Mouse (Mus musculus) limb, embryonic 11.5 days (tissue): ENCODE data around the gene Crtc3. TPM values are rescaled to one million over a fixed set of nuclear protein-coding genes. Genes with fewer than 3 reads are reported as not detected.

Experiments
- ATAC-seq: fragments of 200-750 bp; cut with Nextera tagmentation; 2 replicates; pipeline ENCODE4 v1.8.0; 2017; ENCODE audit warnings: low read depth; ENCODE audit not compliant: insufficient number of reproducible peaks, low FRiP score, low TSS enrichment
- DNase-seq: peaks from one replicate; pipeline ENCODE4 v3.0.0-alpha.2; 2015; ENCODE audit warnings: low spot score
- H3K27ac ChIP-seq: fragments of 300-500 bp; sonication (generic); replicated peaks from 2 replicates; pipeline ENCODE4 v1.5.1; 2014; ENCODE audit warnings: low read depth, mild to moderate bottlenecking, low read length
- H3K27me3 ChIP-seq: fragments of 300-500 bp; sonication (generic); 2 replicates; pipeline ENCODE4 v1.6.1; 2014; ENCODE audit warnings: mild to moderate bottlenecking, low read length, mixed read lengths; ENCODE audit not compliant: control insufficient read depth, insufficient read depth
- H3K36me3 ChIP-seq: fragments of 300-500 bp; sonication (generic); 2 replicates; pipeline ENCODE4 v1.6.1; 2014; ENCODE audit warnings: mild to moderate bottlenecking, low read length, moderate library complexity, mixed read lengths; ENCODE audit not compliant: control insufficient read depth, insufficient read depth
- H3K4me1 ChIP-seq: fragments of 300-500 bp; sonication (generic); 2 replicates; pipeline ENCODE4 v1.6.1; 2014; ENCODE audit warnings: low read length, mixed read lengths; ENCODE audit not compliant: control insufficient read depth, insufficient read depth
- H3K4me2 ChIP-seq: fragments of 300-500 bp; sonication (generic); 2 replicates; pipeline ENCODE4 v1.6.1; 2014; ENCODE audit warnings: low read depth, mild to moderate bottlenecking, moderate library complexity; ENCODE audit not compliant: severe bottlenecking
- H3K4me3 ChIP-seq: fragments of 300-500 bp; sonication (generic); 2 replicates; pipeline ENCODE4 v1.5.1; 2014; ENCODE audit warnings: low read depth, low read length
- H3K9ac ChIP-seq: fragments of 300-500 bp; sonication (generic); 2 replicates; pipeline ENCODE4 v1.6.1; 2014; ENCODE audit warnings: mild to moderate bottlenecking, low read length
- H3K9me3 ChIP-seq: fragments of 300-500 bp; sonication (generic); 2 replicates; pipeline ENCODE4 v1.6.1; 2016; ENCODE audit warnings: low read length; ENCODE audit not compliant: control insufficient read depth
- WGBS: fragments of 180-500 bp; shearing (Covaris S2); extraction: QIAGEN DNeasy Blood & Tissue Kit; methylation state at CpG from one replicate; pipeline ENCODE4 v1.1.7; 2014; 5-methylcytosine and 5-hydroxymethylcytosine counted together
- polyA plus RNA-seq: library from polyadenylated mRNA; unstranded; fragments of >200 nt; fragmentation: Nextera tagmentation; extraction: Ambion mirVana; gene quantifications from 2 replicates; pipeline ENCODE4 v1.2.1, GENCODE M21; 2014

The Crtc3 gene
- polyA plus RNA-seq, 1 experiment from 2014 or later = 14.8 TPM

- Histone ChIP-seq H3K27me3 (no peaks in the 10 kb centered on the region), H3K4me2 (no peak overlapping the region), H3K9ac (no peak overlapping the region), H3K4me3 (no peak overlapping the region), H3K4me1 (peaks cover 11% of the 10 kb centered on the region), H3K27ac (no peak overlapping the region), H3K36me3 (no peaks in the 10 kb centered on the region), H3K9me3 (no peaks in the 10 kb centered on the region)
- DNase-seq (no peak), ATAC-seq (no peak)
- WGBS = 86% methylated on average over 9 of the region's 9 CpGs
These were observed 53.9 kb downstream of the Crtc3 start for GRCm38 (mm10) chr7:80634741-80635140.

- Histone ChIP-seq H3K27me3 (no peaks in the 10 kb centered on the region), H3K4me1 (peaks cover 21% of the 10 kb centered on the region), H3K9ac (no peak overlapping the region), H3K27ac (no peak overlapping the region), H3K9me3 (no peaks in the 10 kb centered on the region), H3K36me3 (no peaks in the 10 kb centered on the region), H3K4me3 (no peak overlapping the region), H3K4me2 (no peak overlapping the region)
- ATAC-seq (no peak), DNase-seq (no peak)
- 94% methylated on average over 2 of the region's 2 CpGs for WGBS
These were observed 55.0 kb downstream of the Crtc3 start for GRCm38 (mm10) chr7:80633635-80634034.

- H3K27ac ChIP-seq = no peak overlapping the region
- 64% methylated on average over 6 of the region's 6 CpGs for WGBS
- H3K4me1 ChIP-seq = peaks cover 25% of the 10 kb centered on the region
- ATAC-seq (no peak), DNase-seq (no peak)
- no peak overlapping the region for H3K9ac ChIP-seq
- H3K4me2 ChIP-seq = no peak overlapping the region
- H3K9me3 ChIP-seq = no peaks in the 10 kb centered on the region
- no peak overlapping the region for H3K4me3 ChIP-seq
- no peaks in the 10 kb centered on the region for H3K27me3 ChIP-seq
- H3K36me3 ChIP-seq = no peaks in the 10 kb centered on the region; the same call in 1 of the 2 replicates
These were observed 56.7 kb downstream of the Crtc3 start for GRCm38 (mm10) chr7:80631993-80632392.

- Histone ChIP-seq H3K4me2 (no peak overlapping the region), H3K27me3 (no peaks in the 10 kb centered on the region), H3K4me1 (peaks cover 22% of the 10 kb centered on the region), H3K9ac (no peak overlapping the region), H3K9me3 (no peaks in the 10 kb centered on the region), H3K27ac (no peak overlapping the region), H3K4me3 (no peak overlapping the region), H3K36me3 (no peaks in the 10 kb centered on the region; the same call in 1 of the 2 replicates)
- ATAC-seq (no peak), DNase-seq (no peak)
- 78% methylated on average over 3 of the region's 3 CpGs for WGBS
These were observed 57.3 kb downstream of the Crtc3 start for GRCm38 (mm10) chr7:80631405-80631804.

GRCm38 (mm10) chr7:80629369-80629768, 59.3 kb downstream of the Crtc3 start:
- Histone ChIP-seq H3K9ac (no peak overlapping the region), H3K36me3 (no peaks in the 10 kb centered on the region; the same call in 1 of the 2 replicates), H3K27me3 (no peaks in the 10 kb centered on the region), H3K9me3 (no peaks in the 10 kb centered on the region), H3K4me1 (peaks cover 22% of the 10 kb centered on the region), H3K4me3 (no peak overlapping the region), H3K4me2 (no peak overlapping the region), H3K27ac (no peak overlapping the region)
- ATAC-seq (no peak), DNase-seq (no peak)
- 49% methylated on average over 12 of the region's 12 CpGs for WGBS

GRCm38 (mm10) chr7:80628708-80629183, 59.9 kb downstream of the Crtc3 start:
- ATAC-seq (no peak), DNase-seq (no peak)
- Histone ChIP-seq H3K27me3 (no peaks in the 10 kb centered on the region), H3K36me3 (no peaks in the 10 kb centered on the region; the same call in 1 of the 2 replicates), H3K4me1 (peaks cover 22% of the 10 kb centered on the region), H3K27ac (no peak overlapping the region), H3K9me3 (no peaks in the 10 kb centered on the region), H3K4me3 (no peak overlapping the region), H3K9ac (no peak overlapping the region), H3K4me2 (no peak overlapping the region)
- 36% methylated on average over 8 of the region's 8 CpGs for WGBS

- H3K4me1 ChIP-seq = peaks cover 22% of the 10 kb centered on the region
- no peaks in the 10 kb centered on the region for H3K27me3 ChIP-seq
- no peaks in the 10 kb centered on the region; the same call in 1 of the 2 replicates for H3K36me3 ChIP-seq
- ATAC-seq = no peak
- DNase-seq = no peak
- no peak overlapping the region for H3K27ac ChIP-seq
- H3K9me3 ChIP-seq = no peaks in the 10 kb centered on the region
- no peak overlapping the region for H3K9ac ChIP-seq
- 81% methylated on average over 5 of the region's 5 CpGs for WGBS
- H3K4me3 ChIP-seq = no peak overlapping the region
- H3K4me2 ChIP-seq = no peak overlapping the region
These were observed 61.7 kb downstream of the Crtc3 start for GRCm38 (mm10) chr7:80626943-80627342.

- DNase-seq = no peak
- Histone ChIP-seq H3K36me3 (no peaks in the 10 kb centered on the region; the same call in 1 of the 2 replicates), H3K27me3 (no peaks in the 10 kb centered on the region), H3K9me3 (no peaks in the 10 kb centered on the region), H3K4me1 (peaks cover 14% of the 10 kb centered on the region), H3K9ac (no peak overlapping the region), H3K4me3 (no peak overlapping the region), H3K4me2 (no peak overlapping the region), H3K27ac (no peak overlapping the region)
- 81% methylated on average over 7 of the region's 7 CpGs for WGBS
- no peak for ATAC-seq
These were observed 62.8 kb downstream of the Crtc3 start for GRCm38 (mm10) chr7:80625841-80626240.

GRCm38 (mm10) chr7:80623276-80623675, 65.4 kb downstream of the Crtc3 start:
- ATAC-seq (no peak), DNase-seq (no peak)
- Histone ChIP-seq H3K27me3 (no peaks in the 10 kb centered on the region), H3K9me3 (no peaks in the 10 kb centered on the region), H3K4me2 (no peak overlapping the region), H3K36me3 (no peaks in the 10 kb centered on the region; the same call in 1 of the 2 replicates), H3K9ac (no peak overlapping the region), H3K27ac (no peak overlapping the region), H3K4me3 (no peak overlapping the region), H3K4me1 (no peaks in the 10 kb centered on the region; the same call in 1 of the 2 replicates)
- 83% methylated on average over 5 of the region's 5 CpGs for WGBS
